Mouse (Mus musculus) liver, postnatal 0 days (tissue): ENCODE results near the gene Iqcn. TPM values are rescaled to one million over a fixed set of nuclear protein-coding genes. Genes with fewer than 3 reads are reported as not detected.

Source experiments
- ATAC-seq: fragments of 200-750 bp; cut with Nextera tagmentation; 2 replicates; pipeline ENCODE4 v1.8.0; 2017; ENCODE audit warnings: mild to moderate bottlenecking, moderate library complexity
- DNase-seq: peaks from one replicate; pipeline ENCODE4 v3.0.0-alpha.2; 2016
- H3K27ac ChIP-seq: fragments of 300-500 bp; sonication (generic); 2 replicates; pipeline ENCODE4 v1.5.1; 2014; ENCODE audit warnings: antibody characterized with exemption, moderate library complexity, mild to moderate bottlenecking, low read depth
- H3K27me3 ChIP-seq: fragments of 300-500 bp; sonication (generic); 2 replicates; pipeline ENCODE4 v1.6.1; 2014; ENCODE audit warnings: low read length, control low read depth, mixed read lengths; ENCODE audit not compliant: insufficient read depth
- H3K36me3 ChIP-seq: fragments of 300-500 bp; sonication (generic); replicated peaks from 2 replicates; pipeline ENCODE4 v1.6.1; 2014; ENCODE audit warnings: mild to moderate bottlenecking, control low read depth, low read length, moderate library complexity, mixed read lengths; ENCODE audit not compliant: insufficient read depth
- H3K4me1 ChIP-seq: fragments of 300-500 bp; sonication (generic); 2 replicates; pipeline ENCODE4 v1.6.1; 2014; ENCODE audit warnings: antibody characterized with exemption, mild to moderate bottlenecking, control low read depth; ENCODE audit not compliant: insufficient read depth
- H3K4me2 ChIP-seq: fragments of 300-500 bp; sonication (generic); 2 replicates; pipeline ENCODE4 v1.6.1; 2014; ENCODE audit warnings: low read depth, mild to moderate bottlenecking, low read length, moderate library complexity, mixed read lengths
- H3K4me3 ChIP-seq: fragments of 300-500 bp; sonication (generic); 2 replicates; pipeline ENCODE4 v1.5.1; 2014; ENCODE audit warnings: low read depth, low read length
- H3K9ac ChIP-seq: fragments of 300-500 bp; sonication (generic); replicated peaks from 2 replicates; pipeline ENCODE4 v1.6.1; 2014; ENCODE audit warnings: mild to moderate bottlenecking, moderate library complexity
- H3K9me3 ChIP-seq: fragments of 300-500 bp; sonication (generic); 2 replicates; pipeline ENCODE4 v1.6.1; 2016; ENCODE audit warnings: mild to moderate bottlenecking, control low read depth, low read length, mixed read lengths
- CTCF ChIP-seq: sonication (generic); IDR thresholded peaks from 2 replicates; pipeline ENCODE4 v1.5.1; 2016; ENCODE audit warnings: antibody characterized with exemption, low read depth
- EP300 ChIP-seq: IDR thresholded peaks from 2 replicates; pipeline ENCODE4 v1.6.1; 2016; ENCODE audit warnings: antibody characterized with exemption, low read depth, mild to moderate bottlenecking
- WGBS: fragments of 180-500 bp; shearing (Covaris S2); extraction: QIAGEN DNeasy Blood & Tissue Kit; methylation state at CpG from one replicate; pipeline ENCODE4 v1.1.7; 2014; ENCODE audit not compliant: insufficient replicate concordance; 5-methylcytosine and 5-hydroxymethylcytosine counted together
- polyA plus RNA-seq: library from polyadenylated mRNA; unstranded; fragments of >200 nt; fragmentation: Nextera tagmentation; extraction: Ambion mirVana; gene quantifications from 2 replicates; pipeline ENCODE4 v1.2.1, GENCODE M21; 2015

Iqcn gene
- polyA plus RNA-seq, 1 experiment from 2014 or later, result not detected

DNA sequence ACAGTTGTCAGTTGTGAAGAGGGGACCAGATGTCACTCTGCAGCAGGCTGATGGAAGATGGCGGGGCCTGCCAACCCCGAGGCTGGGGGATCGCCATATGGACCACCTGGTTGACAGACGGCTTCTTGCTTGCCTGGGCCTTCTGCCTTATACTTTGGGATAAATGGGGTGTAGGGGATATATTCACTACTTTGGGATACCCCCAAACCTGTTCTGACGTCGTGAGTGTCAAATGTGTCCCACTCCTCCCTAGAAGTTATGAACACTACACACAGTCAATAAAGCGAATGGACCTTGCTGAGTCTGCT, 55.0 kb downstream of the Iqcn start:
- H3K36me3 ChIP-seq, result peaks cover 11% of the 10 kb centered on the region
- H3K4me1 ChIP-seq, result peaks cover 54% of the 10 kb centered on the region
- TF ChIP-seq CTCF (no peak), EP300 (no peak)
- no peak overlapping the region for H3K9ac ChIP-seq
- no peak overlapping the region for H3K27ac ChIP-seq
- H3K9me3 ChIP-seq, result no peaks in the 10 kb centered on the region
- no peak overlapping the region for H3K4me2 ChIP-seq
- H3K4me3 ChIP-seq, result no peak overlapping the region
- ATAC-seq (no peak), DNase-seq (no peak)
- no peaks in the 10 kb centered on the region for H3K27me3 ChIP-seq
- 87% methylated on average over 7 of the region's 7 CpGs for WGBS

DNA sequence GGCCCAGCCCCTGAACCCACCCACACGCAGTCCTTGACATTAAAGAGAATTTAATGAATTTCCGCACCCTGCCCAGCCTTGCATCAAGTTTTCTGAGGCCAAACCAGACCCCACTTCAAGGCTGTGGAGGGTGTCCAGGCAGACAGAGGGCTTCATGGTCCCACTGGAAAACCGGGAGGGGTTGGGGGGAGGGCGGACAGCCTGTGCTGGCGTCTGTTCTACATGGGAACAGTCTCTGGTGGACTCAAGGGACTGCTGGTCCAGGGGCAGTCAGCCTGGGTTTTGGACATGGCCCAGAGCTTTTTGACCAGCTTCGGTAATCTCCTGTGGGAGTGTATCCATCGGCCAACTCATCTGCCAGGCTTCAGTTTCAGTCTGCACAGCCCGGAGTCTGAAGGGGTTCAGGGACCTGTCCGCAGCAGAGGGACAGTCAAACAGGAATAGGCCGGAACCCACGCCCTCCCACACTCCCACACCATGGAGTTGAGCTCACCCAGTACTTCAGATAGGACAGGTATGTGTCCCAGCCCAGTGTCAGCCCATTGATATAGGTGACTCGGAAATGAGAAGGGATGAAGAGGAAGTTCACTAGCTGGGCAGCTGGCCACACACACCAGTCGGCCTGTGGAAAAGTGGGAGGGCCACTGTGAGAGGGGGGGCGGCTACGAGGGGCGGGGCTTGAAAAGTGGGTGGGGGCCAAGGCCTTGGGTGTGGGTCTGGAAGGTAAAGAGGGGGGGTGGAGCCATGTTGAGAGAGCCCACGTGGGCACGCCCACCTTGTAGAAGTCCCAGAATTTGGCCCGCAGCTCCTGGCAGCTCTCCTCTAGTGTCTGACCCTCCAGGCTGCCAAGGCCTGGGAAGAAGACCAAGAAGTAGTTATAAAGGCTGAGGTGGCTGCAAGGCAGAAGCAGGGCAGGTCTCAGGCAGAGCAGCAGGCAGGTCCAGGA, 55.6 kb downstream of the Iqcn start:
- H3K36me3 ChIP-seq, result peaks cover 11% of the 10 kb centered on the region
- no peaks in the 10 kb centered on the region for H3K9me3 ChIP-seq
- no peak overlapping the region for H3K27ac ChIP-seq
- DNase-seq (no peak), ATAC-seq (no peak)
- TF ChIP-seq CTCF (no peak), EP300 (no peak)
- 71% methylated on average over 19 of the region's 19 CpGs for WGBS
- no peak overlapping the region for H3K4me3 ChIP-seq
- H3K27me3 ChIP-seq, result no peaks in the 10 kb centered on the region
- peaks cover 53% of the 10 kb centered on the region for H3K4me1 ChIP-seq
- H3K4me2 ChIP-seq, result peak overlapping the region; percentile 90; the same call in 1 of the 2 replicates
- no peak overlapping the region for H3K9ac ChIP-seq

DNA sequence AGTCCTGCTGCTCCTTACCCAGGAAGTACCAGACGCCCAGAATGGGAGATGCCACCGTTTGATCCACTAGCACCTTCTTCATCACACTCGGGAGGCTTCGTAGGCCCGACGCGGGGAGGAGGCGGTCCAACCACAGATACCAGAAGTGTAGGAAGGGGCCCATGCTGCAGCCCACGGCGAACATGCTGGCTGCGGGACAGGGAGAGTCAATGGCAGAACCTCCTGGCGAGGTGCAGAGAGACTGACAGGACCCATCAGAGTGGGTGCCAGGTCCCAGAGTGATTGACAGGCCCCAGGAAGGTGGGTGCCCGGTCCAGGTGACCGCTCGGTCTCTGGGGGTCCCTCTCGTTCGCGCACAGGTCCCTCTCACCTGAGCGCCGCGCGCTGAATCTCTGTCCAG, 57.1 kb downstream of the Iqcn start:
- Histone ChIP-seq H3K4me3 (peak overlapping the region; percentile 68), H3K4me1 (peaks cover 60% of the 10 kb centered on the region), H3K4me2 (peak overlapping the region; percentile 90), H3K9me3 (no peaks in the 10 kb centered on the region), H3K27me3 (no peaks in the 10 kb centered on the region), H3K9ac (peak overlapping the region; percentile 77), H3K27ac (peak overlapping the region; percentile 89), H3K36me3 (peaks cover 11% of the 10 kb centered on the region)
- 1% methylated on average over 22 of the region's 22 CpGs for WGBS
- ATAC-seq, result peak; percentile 1; the same call in 1 of the 2 replicates
- TF ChIP-seq EP300 (no peak), CTCF (no peak)
- DNase-seq, result no peak

DNA sequence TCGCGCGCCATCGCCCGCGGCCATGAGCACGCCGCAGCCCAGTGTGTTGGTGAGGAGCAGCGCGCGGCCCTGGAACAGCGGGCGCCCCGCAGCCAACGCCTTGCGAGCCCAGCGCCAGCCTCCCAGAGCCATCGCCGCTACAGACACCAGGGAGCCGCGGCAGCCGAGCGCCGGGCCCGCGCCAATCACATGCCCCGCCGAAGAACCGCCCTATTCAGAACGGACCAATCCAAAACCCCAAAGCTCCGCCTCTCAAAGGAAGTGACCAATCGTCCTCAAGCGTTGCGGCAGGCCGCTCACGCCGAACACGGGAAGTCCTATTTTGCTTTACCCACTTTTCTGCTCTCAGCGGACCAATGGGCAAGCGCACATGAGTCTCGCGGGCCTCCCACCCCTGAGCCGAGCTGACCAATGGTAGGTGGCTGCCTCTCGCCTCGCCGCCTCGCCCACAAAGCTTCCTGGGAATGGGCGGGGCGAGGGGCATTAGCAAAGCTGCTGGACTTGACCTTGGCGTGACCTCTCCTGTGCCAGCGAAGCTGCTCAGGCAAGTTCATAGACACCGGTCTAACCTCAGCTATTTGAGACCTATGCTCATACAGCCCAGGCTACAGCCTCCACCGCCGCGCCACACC, 57.6 kb downstream of the Iqcn start, which contains the start of gene Mpv17l2:
Mpv17l2 (minus strand) TSS at position 172 of the 632 bp plus-strand sequence.
- H3K36me3 ChIP-seq, result peaks cover 11% of the 10 kb centered on the region
- under 1% methylated on average over 48 of the region's 55 CpGs for WGBS
- H3K4me1 ChIP-seq, result peaks cover 58% of the 10 kb centered on the region
- peak; percentile 95 for DNase-seq
- ATAC-seq, result peak; percentile 92
- H3K9me3 ChIP-seq, result no peaks in the 10 kb centered on the region
- H3K27ac ChIP-seq, result peak within 1 kb of the TSS; percentile 89
- no peaks in the 10 kb centered on the region for H3K27me3 ChIP-seq
- TF ChIP-seq EP300, result 0 out of 2 replicates have a peak, but pooled peaks have one; percentile 26
- no peak for TF ChIP-seq CTCF
- H3K4me2 ChIP-seq, result peak within 1 kb of the TSS; percentile 90
- H3K9ac ChIP-seq, result peak within 1 kb of the TSS; percentile 77
- peak within 1 kb of the TSS; percentile 68 for H3K4me3 ChIP-seq

DNA sequence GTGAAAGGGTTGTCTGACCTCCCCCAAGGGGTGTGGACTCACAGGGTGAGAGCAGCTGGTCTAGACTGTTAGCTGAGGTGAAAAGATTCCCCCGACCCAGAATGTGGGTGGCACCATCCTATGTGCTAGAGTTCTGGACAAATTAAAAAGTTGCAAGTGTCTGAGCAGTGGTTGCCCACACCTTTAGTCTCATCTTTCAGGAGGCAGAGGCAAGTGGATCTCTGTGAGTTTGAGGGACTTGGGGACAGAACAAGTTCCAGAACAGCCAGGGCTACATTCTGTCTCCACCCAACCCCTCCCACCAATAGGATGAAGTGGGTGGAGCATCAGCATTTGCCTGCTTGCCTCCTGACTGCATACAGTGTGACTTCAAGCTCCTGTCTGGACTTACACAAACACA, 58.9 kb downstream of the Iqcn start:
- H3K4me3 ChIP-seq, result no peak overlapping the region
- H3K9me3 ChIP-seq, result no peaks in the 10 kb centered on the region
- H3K27ac ChIP-seq, result peak overlapping the region; percentile 76
- ATAC-seq, result no peak
- peak overlapping the region; percentile 31 for H3K4me2 ChIP-seq
- H3K9ac ChIP-seq, result 0 out of 2 replicates have a peak overlapping the region, but pooled peaks have one; percentile 2
- WGBS, result 46% methylated on average over 1 of the region's 1 CpGs
- H3K4me1 ChIP-seq, result peaks cover 70% of the 10 kb centered on the region
- H3K36me3 ChIP-seq, result peaks cover 8% of the 10 kb centered on the region
- peak; percentile 65 for DNase-seq
- no peaks in the 10 kb centered on the region for H3K27me3 ChIP-seq
- TF ChIP-seq EP300 (no peak), CTCF (no peak)

DNA sequence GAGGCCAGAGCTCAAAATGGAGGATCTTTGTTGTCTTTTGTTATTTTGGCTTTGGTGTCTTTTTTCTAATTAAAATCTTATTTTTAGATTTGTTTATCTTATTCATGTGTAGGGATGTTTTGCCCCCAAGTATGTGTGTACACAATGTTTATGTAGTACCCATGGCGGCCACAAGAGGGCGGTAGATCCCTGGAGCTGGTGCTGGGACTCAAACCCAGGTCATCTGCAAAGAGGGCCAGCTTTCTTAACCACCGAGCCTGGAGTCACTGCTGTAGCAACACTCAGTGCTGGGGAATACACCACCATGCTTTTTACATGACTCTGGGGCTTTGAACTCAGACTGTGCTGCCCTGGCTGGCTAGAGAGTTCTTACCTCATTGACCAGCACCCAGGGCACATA, 60.1 kb downstream of the Iqcn start:
- H3K4me3 ChIP-seq, result no peak overlapping the region
- ATAC-seq, result no peak
- 0% methylated on average over 3 of the region's 3 CpGs for WGBS
- DNase-seq, result peak; percentile 80
- TF ChIP-seq CTCF (peak; percentile 94), EP300 (no peak)
- peak overlapping the region; percentile 87 for H3K27ac ChIP-seq
- H3K4me1 ChIP-seq, result peaks cover 75% of the 10 kb centered on the region
- H3K27me3 ChIP-seq, result no peaks in the 10 kb centered on the region
- no peaks in the 10 kb centered on the region for H3K9me3 ChIP-seq
- H3K9ac ChIP-seq, result no peak overlapping the region
- peak overlapping the region; percentile 84 for H3K4me2 ChIP-seq
- peaks cover 8% of the 10 kb centered on the region for H3K36me3 ChIP-seq
